Mouse (Mus musculus) E14TG2a.4 (cell line): Measurements from ENCODE around the gene Csnk1d.

Experiments used
- CTCF ChIP-seq: conservative IDR thresholded peaks from 2 replicates; pipeline ENCODE4 v1.5.1; 2014; ENCODE audit warnings: low read length
- NANOG ChIP-seq: IDR thresholded peaks from 2 replicates; pipeline ENCODE4 v1.6.1; 2014; ENCODE audit warnings: borderline replicate concordance, low read length, mixed read lengths

GRCm38 (mm10) chr11:120937976-120938375, 53.2 kb downstream of the Csnk1d start:
- TF ChIP-seq CTCF (no peak), NANOG (no peak)
